Mouse (Mus musculus): Measurements from ENCODE around the gene Clic4. TPM values are rescaled to one million over a fixed set of nuclear protein-coding genes. Genes with fewer than 3 reads are reported as not detected.

Clic4 gene
- total RNA-seq, 2 experiments from 2014 or later, result 31.8 to 34.1 TPM

DNA sequence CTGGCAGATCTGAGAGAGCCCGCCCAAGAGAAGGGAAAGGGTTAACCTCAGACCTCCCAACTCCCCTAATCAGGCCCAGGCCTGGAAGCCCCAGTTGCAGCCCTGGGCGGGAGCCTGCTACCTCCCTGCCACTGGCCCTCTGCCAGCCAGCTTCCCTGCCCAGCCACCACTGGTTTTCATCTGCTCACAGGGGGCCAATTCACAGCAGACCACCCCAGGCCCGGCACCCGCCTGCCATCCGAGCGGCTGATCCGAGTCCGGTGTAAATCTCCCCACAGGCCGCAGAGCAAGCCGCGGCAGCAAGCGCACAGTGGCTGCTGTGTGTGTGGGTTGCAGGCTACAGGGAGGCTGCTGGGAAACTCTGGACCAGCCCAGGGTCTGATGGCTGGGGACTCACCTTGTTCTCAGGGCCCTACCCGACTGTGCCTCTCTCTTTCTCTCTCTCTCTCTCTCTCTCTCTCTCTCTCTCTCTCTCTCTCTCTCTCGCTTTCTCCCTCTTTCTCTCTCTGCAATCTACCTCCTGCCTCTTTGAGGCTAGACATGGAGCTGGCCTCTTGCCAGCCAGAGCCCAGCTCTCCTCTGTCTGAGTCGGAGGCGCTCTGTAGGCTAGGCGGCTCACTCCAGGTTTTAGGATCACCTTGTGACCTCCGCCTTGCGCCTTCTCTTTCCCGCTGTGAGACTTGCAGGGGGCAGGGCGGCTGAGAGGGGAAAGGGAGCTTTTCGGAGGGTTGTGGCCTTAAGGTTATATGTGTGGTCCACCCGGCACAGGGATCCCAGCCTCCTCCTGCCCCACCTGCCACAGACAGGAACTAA is 106.0 kb downstream of the Clic4 start:
- intact Hi-C loops (cut with DNase I), result no loop called here

DNA sequence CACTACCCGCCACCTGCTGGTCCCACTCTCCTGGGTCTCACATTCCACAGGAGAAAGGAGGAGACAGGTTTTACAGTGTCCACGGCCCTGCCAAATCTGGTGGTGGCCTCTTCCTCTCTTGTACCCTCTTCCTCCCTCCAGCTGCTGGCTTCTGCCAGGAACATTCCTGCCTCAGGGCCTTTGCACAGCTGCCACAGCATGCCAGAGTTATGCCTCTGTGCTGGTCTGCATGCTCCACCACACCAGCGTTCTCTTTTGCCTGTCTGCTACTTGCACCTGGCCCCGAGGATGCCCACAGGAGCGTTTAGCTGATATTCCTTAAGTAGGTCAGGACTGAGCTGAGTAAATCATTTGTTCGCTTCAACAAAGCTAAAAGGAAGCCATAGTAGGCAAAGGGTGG is 106.9 kb downstream of the Clic4 start:
- intact Hi-C loops (cut with DNase I), result no loop called here
- no peak for DNase-seq (ENCODE audit: low spot score in 2 of 2)

More for the DNA sequence above, 106.0 kb downstream of the Clic4 start:
- DNase-seq (ENCODE audit: low spot score in 2 of 2), result no peak

Other genes with a start within 250 kb of the Clic4 start
- not detected for gene Runx3, start 152.2 kb downstream of the Clic4 start, total RNA-seq (2021)
- gene Srrm1, start 80.5 kb upstream of the Clic4 start, total RNA-seq (2021), result 100 to 1,000 TPM; 122 to 124 TPM
- 1 to 10 TPM in 1 of 2 experiments, under 1 TPM in 1; 0.46 to 1.2 TPM for gene Ncmap, start 125.4 kb upstream of the Clic4 start, total RNA-seq (2021)
- gene Rcan3, start 161.0 kb upstream of the Clic4 start, total RNA-seq (2021), result 10 to 100 TPM; 24.6 to 30.5 TPM
- 1 to 10 TPM; 1.3 to 1.8 TPM for gene Stpg1, start 222.0 kb upstream of the Clic4 start, total RNA-seq (2021)
- 100 to 1,000 TPM; 104 TPM for gene Nipal3, start 222.2 kb upstream of the Clic4 start, total RNA-seq (2021)

All from left cerebral cortex, postnatal 25 days (tissue).